Mouse (Mus musculus) adrenal gland, postnatal 4 days (tissue): ENCODE measurements around the gene Sipa1l1. TPM values are rescaled to one million over a fixed set of nuclear protein-coding genes. Genes with fewer than 3 reads are reported as not detected.

Experiments
- DNase-seq, 2 experiments: peaks; one replicate each; pipeline ENCODE4 v3.0.0; 2021 to 2022; ENCODE audit warnings: low spot score in 2 of 2, mixed read lengths in 2 of 2
- total RNA-seq, 2 experiments: library from RNA; stranded (reverse); gene quantifications; 2 replicates each; pipeline ENCODE4 v1.2.3; 2021

Gene Sipa1l1
- total RNA-seq, 2 experiments from 2014 or later, result 32.7 to 40.0 TPM

GRCm38 (mm10) chr12:82206857-82207647 is 37.9 kb downstream of the Sipa1l1 start:
- no peak for DNase-seq

- no peak for DNase-seq
These were observed 38.9 kb downstream of the Sipa1l1 start for GRCm38 (mm10) chr12:82208046-82208445.

GRCm38 (mm10) chr12:82208611-82209010 is 39.5 kb downstream of the Sipa1l1 start:
- DNase-seq, result no peak

- no peak for DNase-seq
These were observed 40.6 kb downstream of the Sipa1l1 start for GRCm38 (mm10) chr12:82209753-82210152.

- DNase-seq, result no peak
These were observed 43.9 kb downstream of the Sipa1l1 start for GRCm38 (mm10) chr12:82213056-82213455.

- no peak for DNase-seq
These were observed 45.8 kb downstream of the Sipa1l1 start for GRCm38 (mm10) chr12:82214916-82215315.

- no peak for DNase-seq
These were observed 47.9 kb downstream of the Sipa1l1 start for GRCm38 (mm10) chr12:82216801-82217553.

- DNase-seq, result no peak
These were observed 49.1 kb downstream of the Sipa1l1 start for GRCm38 (mm10) chr12:82218201-82218600.

- DNase-seq, result no peak
These were observed 51.4 kb downstream of the Sipa1l1 start for GRCm38 (mm10) chr12:82220367-82221089.

- DNase-seq, result no peak
These were observed 54.2 kb downstream of the Sipa1l1 start for GRCm38 (mm10) chr12:82223126-82223815.

GRCm38 (mm10) chr12:82224848-82225247 is 55.7 kb downstream of the Sipa1l1 start:
- DNase-seq, result no peak

- DNase-seq, result no peak
These were observed 56.2 kb downstream of the Sipa1l1 start for GRCm38 (mm10) chr12:82225278-82225677.

- no peak for DNase-seq
These were observed 56.7 kb downstream of the Sipa1l1 start for GRCm38 (mm10) chr12:82225751-82226228.

- DNase-seq, result no peak
These were observed 57.4 kb downstream of the Sipa1l1 start for GRCm38 (mm10) chr12:82226311-82227066.

- no peak for DNase-seq
These were observed 61.0 kb downstream of the Sipa1l1 start for GRCm38 (mm10) chr12:82230127-82230526.

- DNase-seq, result no peak
These were observed 62.1 kb downstream of the Sipa1l1 start for GRCm38 (mm10) chr12:82231191-82231590.

GRCm38 (mm10) chr12:82233177-82233576 is 64.1 kb downstream of the Sipa1l1 start:
- no peak for DNase-seq

- no peak for DNase-seq
These were observed 65.5 kb downstream of the Sipa1l1 start for GRCm38 (mm10) chr12:82234463-82235223.

GRCm38 (mm10) chr12:82237095-82237494 is 68.0 kb downstream of the Sipa1l1 start:
- DNase-seq, result no peak
